Mouse (Mus musculus): ENCODE measurements around the gene Serhl. TPM values are rescaled to one million over a fixed set of nuclear protein-coding genes. Genes with fewer than 3 reads are reported as not detected.

The Serhl gene
- polyA plus RNA-seq, 1 experiment from 2014 or later = 71.0 TPM

GRCm38 (mm10) chr15:83150694-83151093 is 61.4 kb downstream of the Serhl start:
- peaks cover 9% of the 10 kb centered on the region; the same call in 1 of the 2 replicates for H3K4me1 ChIP-seq (ENCODE audit: control insufficient read depth, insufficient read depth, low read length)
- peaks cover 7% of the 10 kb centered on the region; the same call in 1 of the 2 replicates for H3K36me3 ChIP-seq (ENCODE audit: control insufficient read depth, insufficient read depth, low read length)
- no peak overlapping the region for H3K4me3 ChIP-seq (ENCODE audit: low read length)
- WGBS = 82% methylated on average over 4 of the region's 4 CpGs
- H3K4me2 ChIP-seq (ENCODE audit: low read depth, low read length) = no peak overlapping the region
- no peaks in the 10 kb centered on the region for H3K27me3 ChIP-seq (replicated peaks; ENCODE audit: control insufficient read depth, insufficient read depth, low read length)
- no peak overlapping the region for H3K9ac ChIP-seq (ENCODE audit: low read depth, low read length)
- no peaks in the 10 kb centered on the region for H3K9me3 ChIP-seq (ENCODE audit: control insufficient read depth, low read length)
- no peak overlapping the region for H3K27ac ChIP-seq (ENCODE audit: low read length)
- ATAC-seq = no peak

DNA sequence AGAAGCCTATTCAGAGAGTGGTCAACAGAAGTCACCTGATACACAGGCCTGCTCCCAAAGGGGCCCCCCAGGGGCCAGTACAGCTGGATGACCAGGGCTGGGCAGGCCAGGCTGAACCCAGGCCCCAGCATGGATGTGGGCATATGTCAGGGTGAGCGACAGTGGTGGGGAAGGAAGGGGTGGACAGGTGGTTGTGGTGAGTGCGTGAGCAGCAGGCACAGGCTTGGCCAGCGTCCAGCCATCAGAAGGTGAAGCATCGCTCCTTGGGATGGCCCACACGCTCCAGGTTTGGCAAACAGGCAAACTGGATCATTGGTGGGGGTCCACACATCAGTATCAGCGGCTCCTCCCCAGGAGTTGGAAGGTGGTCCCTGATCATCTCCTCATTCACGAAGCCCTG is 65.0 kb downstream of the Serhl start:
- Histone ChIP-seq H3K9ac (ENCODE audit: low read depth, low read length) (no peak overlapping the region), H3K36me3 (ENCODE audit: control insufficient read depth, insufficient read depth, low read length) (peaks cover 10% of the 10 kb centered on the region; the same call in 1 of the 2 replicates), H3K27ac (ENCODE audit: low read length) (no peak overlapping the region), H3K4me3 (ENCODE audit: low read length) (no peak overlapping the region), H3K4me2 (ENCODE audit: low read depth, low read length) (no peak overlapping the region), H3K4me1 (ENCODE audit: control insufficient read depth, insufficient read depth, low read length) (0 out of 2 replicates have a peak, but pooled peaks cover 3% of the 10 kb centered on the region), H3K9me3 (ENCODE audit: control insufficient read depth, low read length) (no peaks in the 10 kb centered on the region), H3K27me3 (replicated peaks; ENCODE audit: control insufficient read depth, insufficient read depth, low read length) (no peaks in the 10 kb centered on the region)
- no peak for ATAC-seq
- 92% methylated on average over 7 of the region's 7 CpGs for WGBS

DNA sequence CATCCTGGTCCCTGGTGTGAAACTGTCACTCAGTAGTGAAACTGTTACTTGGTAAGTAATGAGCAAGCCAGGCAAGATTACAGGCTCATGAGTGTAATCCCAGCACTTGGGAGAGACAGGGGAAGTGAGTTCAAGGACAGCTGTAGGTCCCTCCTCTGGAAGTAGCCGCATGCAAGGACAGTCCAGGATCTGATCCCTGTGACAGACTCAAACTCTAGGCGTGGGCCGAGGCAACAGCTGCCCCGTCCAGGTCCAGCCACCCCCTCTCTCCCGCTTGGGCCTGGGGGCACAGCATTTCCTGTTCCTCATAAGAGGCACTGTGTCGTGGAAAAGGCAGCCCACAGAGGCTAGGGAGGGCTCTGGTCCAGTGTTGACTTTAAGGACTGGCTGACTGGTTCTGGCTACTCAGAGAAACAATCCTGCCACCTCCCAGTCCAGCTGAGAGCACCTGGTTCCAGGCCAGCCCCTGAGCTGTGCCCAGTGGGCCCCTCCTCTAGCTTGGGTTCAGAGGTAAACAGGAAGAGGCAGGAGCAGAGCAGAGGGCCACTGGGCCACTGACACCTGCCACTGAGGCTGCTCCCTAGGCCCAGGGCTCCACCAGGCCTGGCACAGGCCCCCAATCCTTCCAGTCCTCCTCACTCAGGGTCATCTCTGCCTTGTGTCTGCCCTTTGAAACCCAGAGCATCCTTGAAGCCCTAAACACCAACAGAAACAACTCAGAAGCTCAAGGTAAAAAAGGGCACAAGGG is 66.5 kb downstream of the Serhl start:
- no peak overlapping the region for H3K9ac ChIP-seq (ENCODE audit: low read depth, low read length)
- H3K27me3 ChIP-seq (replicated peaks; ENCODE audit: control insufficient read depth, insufficient read depth, low read length) = no peaks in the 10 kb centered on the region
- WGBS = 66% methylated on average over 6 of the region's 6 CpGs
- H3K4me2 ChIP-seq (ENCODE audit: low read depth, low read length) = no peak overlapping the region
- no peaks in the 10 kb centered on the region for H3K9me3 ChIP-seq (ENCODE audit: control insufficient read depth, low read length)
- no peak overlapping the region for H3K27ac ChIP-seq (ENCODE audit: low read length)
- 0 out of 2 replicates have a peak, but pooled peaks cover 3% of the 10 kb centered on the region for H3K4me1 ChIP-seq (ENCODE audit: control insufficient read depth, insufficient read depth, low read length)
- peaks cover 16% of the 10 kb centered on the region for H3K36me3 ChIP-seq (ENCODE audit: control insufficient read depth, insufficient read depth, low read length)
- no peak overlapping the region for H3K4me3 ChIP-seq (ENCODE audit: low read length)
- ATAC-seq = no peak

GRCm38 (mm10) chr15:83156929-83157666 is 67.8 kb downstream of the Serhl start:
- Histone ChIP-seq H3K27ac (ENCODE audit: low read length) (no peak overlapping the region), H3K4me1 (ENCODE audit: control insufficient read depth, insufficient read depth, low read length) (0 out of 2 replicates have a peak, but pooled peaks cover 3% of the 10 kb centered on the region), H3K9me3 (ENCODE audit: control insufficient read depth, low read length) (no peaks in the 10 kb centered on the region), H3K4me3 (ENCODE audit: low read length) (no peak overlapping the region), H3K36me3 (ENCODE audit: control insufficient read depth, insufficient read depth, low read length) (peaks cover 20% of the 10 kb centered on the region), H3K9ac (ENCODE audit: low read depth, low read length) (no peak overlapping the region), H3K4me2 (ENCODE audit: low read depth, low read length) (no peak overlapping the region), H3K27me3 (replicated peaks; ENCODE audit: control insufficient read depth, insufficient read depth, low read length) (no peaks in the 10 kb centered on the region)
- ATAC-seq = peak; percentile 38
- 74% methylated on average over 11 of the region's 11 CpGs for WGBS

GRCm38 (mm10) chr15:83157667-83158064 is 68.4 kb downstream of the Serhl start:
- Histone ChIP-seq H3K4me1 (ENCODE audit: control insufficient read depth, insufficient read depth, low read length) (peaks cover 4% of the 10 kb centered on the region; the same call in 1 of the 2 replicates), H3K4me3 (ENCODE audit: low read length) (no peak overlapping the region), H3K36me3 (ENCODE audit: control insufficient read depth, insufficient read depth, low read length) (peaks cover 21% of the 10 kb centered on the region), H3K4me2 (ENCODE audit: low read depth, low read length) (no peak overlapping the region), H3K9ac (ENCODE audit: low read depth, low read length) (no peak overlapping the region), H3K27ac (ENCODE audit: low read length) (no peak overlapping the region), H3K9me3 (ENCODE audit: control insufficient read depth, low read length) (no peaks in the 10 kb centered on the region), H3K27me3 (replicated peaks; ENCODE audit: control insufficient read depth, insufficient read depth, low read length) (no peaks in the 10 kb centered on the region)
- ATAC-seq = no peak
- WGBS = 95% methylated on average over 6 of the region's 6 CpGs

- H3K9me3 ChIP-seq (ENCODE audit: control insufficient read depth, low read length) = no peaks in the 10 kb centered on the region
- ATAC-seq = no peak
- H3K4me3 ChIP-seq (ENCODE audit: low read length) = no peak overlapping the region
- H3K36me3 ChIP-seq (ENCODE audit: control insufficient read depth, insufficient read depth, low read length) = peaks cover 16% of the 10 kb centered on the region
- 87% methylated on average over 7 of the region's 7 CpGs for WGBS
- no peak overlapping the region for H3K27ac ChIP-seq (ENCODE audit: low read length)
- no peak overlapping the region for H3K9ac ChIP-seq (ENCODE audit: low read depth, low read length)
- no peak overlapping the region for H3K4me2 ChIP-seq (ENCODE audit: low read depth, low read length)
- peaks cover 10% of the 10 kb centered on the region; the same call in 1 of the 2 replicates for H3K4me1 ChIP-seq (ENCODE audit: control insufficient read depth, insufficient read depth, low read length)
- H3K27me3 ChIP-seq (replicated peaks; ENCODE audit: control insufficient read depth, insufficient read depth, low read length) = no peaks in the 10 kb centered on the region
Observed at GRCm38 (mm10) chr15:83158587-83159160, 69.4 kb downstream of the Serhl start.

DNA sequence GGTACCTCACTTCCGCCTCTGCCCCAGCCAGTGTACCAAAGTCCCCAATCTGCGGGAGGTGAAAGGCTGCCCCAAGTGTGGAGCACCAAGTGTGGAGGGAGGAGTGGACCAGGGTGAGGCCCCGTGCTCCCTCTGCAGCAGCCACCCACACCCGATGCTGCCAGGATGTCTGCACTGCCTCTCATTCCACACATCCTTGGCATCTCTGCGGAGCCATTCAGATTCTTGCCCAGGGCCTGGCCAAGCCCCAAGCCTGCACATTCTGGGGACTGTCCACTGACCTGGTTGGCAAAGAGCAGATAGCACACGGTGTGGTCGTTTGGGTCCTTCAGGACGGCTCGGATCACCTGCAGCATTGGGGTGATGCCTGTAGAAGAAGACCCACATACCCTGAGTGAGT is 70.5 kb downstream of the Serhl start:
- Histone ChIP-seq H3K36me3 (ENCODE audit: control insufficient read depth, insufficient read depth, low read length) (peaks cover 15% of the 10 kb centered on the region), H3K9me3 (ENCODE audit: control insufficient read depth, low read length) (no peaks in the 10 kb centered on the region), H3K9ac (ENCODE audit: low read depth, low read length) (no peak overlapping the region), H3K27me3 (replicated peaks; ENCODE audit: control insufficient read depth, insufficient read depth, low read length) (no peaks in the 10 kb centered on the region), H3K4me3 (ENCODE audit: low read length) (no peak overlapping the region), H3K27ac (ENCODE audit: low read length) (no peak overlapping the region), H3K4me1 (ENCODE audit: control insufficient read depth, insufficient read depth, low read length) (peaks cover 11% of the 10 kb centered on the region), H3K4me2 (ENCODE audit: low read depth, low read length) (no peak overlapping the region)
- ATAC-seq = no peak
- WGBS = 98% methylated on average over 9 of the region's 9 CpGs

- H3K9ac ChIP-seq (ENCODE audit: low read depth, low read length) = no peak overlapping the region
- no peaks in the 10 kb centered on the region for H3K27me3 ChIP-seq (replicated peaks; ENCODE audit: control insufficient read depth, insufficient read depth, low read length)
- H3K9me3 ChIP-seq (ENCODE audit: control insufficient read depth, low read length) = no peaks in the 10 kb centered on the region
- ATAC-seq = no peak
- no peak overlapping the region for H3K27ac ChIP-seq (ENCODE audit: low read length)
- H3K4me2 ChIP-seq (ENCODE audit: low read depth, low read length) = no peak overlapping the region
- peaks cover 16% of the 10 kb centered on the region for H3K4me1 ChIP-seq (ENCODE audit: control insufficient read depth, insufficient read depth, low read length)
- 92% methylated on average over 4 of the region's 4 CpGs for WGBS
- H3K36me3 ChIP-seq (ENCODE audit: control insufficient read depth, insufficient read depth, low read length) = peaks cover 15% of the 10 kb centered on the region
- no peak overlapping the region for H3K4me3 ChIP-seq (ENCODE audit: low read length)
Observed at GRCm38 (mm10) chr15:83160561-83160960, 71.3 kb downstream of the Serhl start.

DNA sequence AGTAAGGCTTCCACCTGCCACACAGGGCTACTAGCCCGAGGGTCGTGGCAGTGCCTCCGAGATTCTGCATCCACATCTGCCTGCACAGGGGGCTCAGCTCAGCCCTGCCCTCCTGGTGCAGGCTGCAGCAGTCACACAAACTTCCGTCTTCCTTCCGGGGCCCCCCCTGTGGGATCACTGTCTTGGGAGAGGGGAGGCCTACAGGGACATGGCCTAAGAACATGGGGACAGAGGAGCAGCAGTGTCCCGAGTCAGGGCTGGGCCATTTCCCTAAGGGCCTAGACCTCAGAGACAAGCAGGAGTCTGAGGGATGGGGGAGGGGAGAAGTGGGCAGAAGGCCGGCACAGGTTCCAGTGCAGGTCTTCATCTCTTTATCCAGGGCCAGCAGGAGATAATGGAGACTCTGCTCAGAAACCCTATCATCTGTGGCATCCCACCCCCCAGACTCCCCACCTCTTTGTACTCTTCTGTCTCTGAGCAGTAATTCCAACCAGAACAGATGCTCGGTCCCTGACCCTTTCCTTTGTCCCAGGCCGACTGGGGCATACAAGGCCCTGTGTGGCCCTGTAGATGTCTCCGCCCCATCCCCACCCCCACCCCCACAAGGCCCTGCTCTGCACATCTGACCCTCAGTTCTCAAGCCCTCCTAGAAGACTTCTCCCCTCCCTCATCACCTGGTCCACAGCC is 71.9 kb downstream of the Serhl start:
- 60% methylated on average over 10 of the region's 10 CpGs for WGBS
- Histone ChIP-seq H3K9me3 (ENCODE audit: control insufficient read depth, low read length) (no peaks in the 10 kb centered on the region), H3K27ac (ENCODE audit: low read length) (no peak overlapping the region), H3K4me2 (ENCODE audit: low read depth, low read length) (no peak overlapping the region), H3K36me3 (ENCODE audit: control insufficient read depth, insufficient read depth, low read length) (peaks cover 15% of the 10 kb centered on the region), H3K9ac (ENCODE audit: low read depth, low read length) (no peak overlapping the region), H3K4me3 (ENCODE audit: low read length) (no peak overlapping the region), H3K4me1 (ENCODE audit: control insufficient read depth, insufficient read depth, low read length) (peaks cover 13% of the 10 kb centered on the region), H3K27me3 (replicated peaks; ENCODE audit: control insufficient read depth, insufficient read depth, low read length) (no peaks in the 10 kb centered on the region)
- ATAC-seq = no peak

All from intestine, embryonic 16.5 days (tissue).